In the genomic region with DNA sequence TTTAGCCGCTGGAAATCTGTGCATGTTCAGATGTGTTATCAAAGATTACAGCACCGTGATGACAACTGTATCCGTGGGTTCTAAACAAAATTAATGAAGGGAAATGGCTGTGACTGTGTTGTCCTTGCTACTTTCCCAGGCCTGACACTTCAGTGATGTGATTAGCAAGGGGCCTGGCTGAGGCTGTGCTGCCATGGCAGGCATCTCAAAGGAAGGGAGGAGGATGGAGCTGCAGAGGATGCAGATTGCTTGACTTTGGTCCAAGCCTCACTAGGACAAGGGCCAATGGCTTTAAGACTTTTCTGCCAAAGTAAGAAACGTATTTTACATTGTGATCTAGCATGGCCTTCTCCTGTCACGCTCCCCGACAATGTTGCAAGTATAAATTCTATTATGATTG, we compare ENCODE assay signal across 22 mouse cellular contexts. TPM values are rescaled to one million over a fixed set of nuclear protein-coding genes. Genes with fewer than 3 reads are reported as not detected.
DNase-seq lines count a peak whose midpoint lies in the region; ATAC-seq and TF ChIP-seq lines count a peak whose summit lies in the region.
"Had no signal": no experiment of that assay in that cellular context is flagged by ENCODE, and none has a peak within 500 bp of the region (broad histone marks: within the 10 kb centered on the region; RNA-seq: fewer than 3 reads in every experiment).

No protein-coding gene starts in this region.

- no peaks in the 10 kb centered on the region for H3K4me1 ChIP-seq in heart, embryonic 16.5 days (ENCODE audit: control insufficient read depth, insufficient read depth, low read length)
- H3K4me1 ChIP-seq in heart, embryonic 12.5 days (replicated peaks), result no peaks in the 10 kb centered on the region
- no peaks in the 10 kb centered on the region for H3K4me1 ChIP-seq in lung, embryonic 14.5 days (ENCODE audit: insufficient read depth)
- H3K4me1 ChIP-seq in lung, adult 2 months (ENCODE audit: control insufficient read depth, insufficient read depth, low read length), result no peaks in the 10 kb centered on the region
- H3K4me1 ChIP-seq: forebrain, embryonic 13.5 days; hindbrain, embryonic 15.5 days; limb, embryonic 10.5 days; neural tube, embryonic 13.5 days had no signal

- no peak for TF ChIP-seq CTCF in lung, embryonic 14.5 days (IDR thresholded peaks at IDR 0.05; ENCODE audit: low read depth)
- TF ChIP-seq CTCF in lung, adult 2 months (IDR thresholded peaks at IDR 0.05; ENCODE audit: insufficient read depth, low read length), result no peak

- peak; percentile 63; the same call in 1 of the 2 replicates for ATAC-seq in heart, embryonic 16.5 days (replicated peaks; ENCODE audit: extremely low read depth, insufficient read depth, low FRiP score)
- ATAC-seq in heart, embryonic 12.5 days (ENCODE audit: insufficient number of reproducible peaks, low FRiP score), result no peak
- ATAC-seq in lung, embryonic 14.5 days (ENCODE audit: insufficient read depth), result peak; percentile 70; the same call in 1 of the 2 replicates
- ATAC-seq: forebrain, embryonic 13.5 days; intestine, postnatal 0 days; liver, postnatal 0 days had no signal

- peak; percentile 15 for DNase-seq in adrenal gland, postnatal 14 days
- DNase-seq in adrenal gland, postnatal 36 days, result no peak
- DNase-seq in lung, embryonic 14.5 days, result peak; percentile 37
- no peak for DNase-seq in lung, adult 2 months
- peak; percentile 50 for DNase-seq in kidney, postnatal 14 days
- no peak for DNase-seq in neural tube, embryonic 10.5 days (ENCODE audit: extremely low spot score, low spot score)
- DNase-seq: cerebellum, adult 11 months; cerebellum, postnatal 36 days; gastrocnemius, postnatal 36 days; layer of hippocampus, adult 9-11 months; liver, postnatal 0 days; thymus, postnatal 14 days had no signal

- no peak overlapping the region for H3K27ac ChIP-seq in heart, embryonic 16.5 days (ENCODE audit: low read length)
- no peak overlapping the region for H3K27ac ChIP-seq in heart, embryonic 12.5 days (ENCODE audit: poor library complexity, severe bottlenecking)
- no peak overlapping the region for H3K27ac ChIP-seq in lung, embryonic 14.5 days (ENCODE audit: low read depth)
- H3K27ac ChIP-seq: forebrain, embryonic 13.5 days; hindbrain, embryonic 15.5 days; limb, embryonic 10.5 days; neural tube, embryonic 13.5 days had no signal

- no peaks in the 10 kb centered on the region for H3K27me3 ChIP-seq in heart, embryonic 16.5 days (ENCODE audit: control insufficient read depth, insufficient read depth, low read length)
- H3K27me3 ChIP-seq in heart, embryonic 12.5 days (replicated peaks), result no peaks in the 10 kb centered on the region
- H3K27me3 ChIP-seq in lung, embryonic 14.5 days (ENCODE audit: insufficient read depth, low read length), result no peaks in the 10 kb centered on the region
- H3K27me3 ChIP-seq: CH12.LX; forebrain, embryonic 13.5 days; hindbrain, embryonic 15.5 days; neural tube, embryonic 13.5 days had no signal

- no peaks in the 10 kb centered on the region for H3K9me3 ChIP-seq in heart, embryonic 16.5 days (replicated peaks; ENCODE audit: control insufficient read depth, low read length)
- no peaks in the 10 kb centered on the region for H3K9me3 ChIP-seq in heart, embryonic 12.5 days (replicated peaks)
- H3K9me3 ChIP-seq in lung, embryonic 14.5 days (ENCODE audit: low read depth, low read length), result no peaks in the 10 kb centered on the region
- H3K9me3 ChIP-seq: forebrain, embryonic 13.5 days; hindbrain, embryonic 15.5 days; limb, embryonic 10.5 days; neural tube, embryonic 13.5 days had no signal

- no peak overlapping the region for H3K4me3 ChIP-seq in heart, embryonic 16.5 days (ENCODE audit: low read length)
- no peak overlapping the region for H3K4me3 ChIP-seq in heart, embryonic 12.5 days
- H3K4me3 ChIP-seq in lung, embryonic 14.5 days (ENCODE audit: low read depth, low read length), result no peak overlapping the region
- H3K4me3 ChIP-seq in lung, adult 2 months (replicated peaks; ENCODE audit: extremely low read depth, low read depth, low read length), result no peak overlapping the region
- H3K4me3 ChIP-seq: forebrain, embryonic 13.5 days; hindbrain, embryonic 15.5 days; limb, embryonic 10.5 days; neural tube, embryonic 13.5 days had no signal

- H3K4me2 ChIP-seq in heart, embryonic 16.5 days (ENCODE audit: low read depth, low read length), result no peak overlapping the region
- no peak overlapping the region for H3K4me2 ChIP-seq in heart, embryonic 12.5 days
- no peak overlapping the region for H3K4me2 ChIP-seq in lung, embryonic 14.5 days
- H3K4me2 ChIP-seq: forebrain, embryonic 13.5 days; hindbrain, embryonic 15.5 days; midbrain, embryonic 11.5 days; neural tube, embryonic 13.5 days had no signal

- TF ChIP-seq POLR2A in lung, adult 2 months (IDR thresholded peaks at IDR 0.05; ENCODE audit: borderline replicate concordance, extremely low read depth, low read depth, low read length), result no peak

- no peaks in the 10 kb centered on the region for H3K36me3 ChIP-seq in heart, embryonic 16.5 days (ENCODE audit: control insufficient read depth, insufficient read depth)
- H3K36me3 ChIP-seq in heart, embryonic 12.5 days, result no peaks in the 10 kb centered on the region
- H3K36me3 ChIP-seq in lung, embryonic 14.5 days (ENCODE audit: insufficient read depth), result no peaks in the 10 kb centered on the region
- H3K36me3 ChIP-seq: hindbrain, embryonic 15.5 days; limb, embryonic 10.5 days; neural tube, embryonic 13.5 days had no signal

- WGBS in heart, embryonic 16.5 days, result 57% methylated on average over 6 of the region's 6 CpGs
- WGBS in heart, embryonic 12.5 days, result 52% methylated on average over 6 of the region's 6 CpGs
- WGBS in lung, embryonic 14.5 days, result 50% methylated on average over 6 of the region's 6 CpGs
- 42% methylated on average over 6 of the region's 6 CpGs for WGBS in lung, adult 2 months

- no peak overlapping the region for H3K9ac ChIP-seq in heart, embryonic 16.5 days (ENCODE audit: low read length)
- no peak overlapping the region for H3K9ac ChIP-seq in heart, embryonic 12.5 days
- H3K9ac ChIP-seq in lung, embryonic 14.5 days, result no peak overlapping the region
- H3K9ac ChIP-seq: forebrain, embryonic 13.5 days; hindbrain, embryonic 15.5 days; liver, postnatal 0 days; neural tube, embryonic 13.5 days had no signal

RNA-seq across cellular contexts. Expression of gene Dkk2, which starts 11.2 kb away (rescaled TPM):
- total RNA-seq in adrenal gland, postnatal 14 days (2021), result 3.5 and 4.7 TPM in 2 replicates
- 1 to 10 TPM; 3.4 to 4.0 TPM for total RNA-seq in adrenal gland, postnatal 36 days (2021)
- polyA plus RNA-seq in heart, embryonic 16.5 days (2015; fragmentation: Nextera tagmentation; extraction: Ambion mirVana), result 1.8 TPM in 2 replicates
- polyA plus RNA-seq in heart, embryonic 12.5 days (2016; fragmentation: Nextera tagmentation; extraction: Ambion mirVana), result 1.8 and 2.0 TPM in 2 replicates
- polyA plus RNA-seq in lung, embryonic 14.5 days (2014; fragmentation: Nextera tagmentation; extraction: Ambion mirVana), result 1.9 and 2.1 TPM in 2 replicates
- polyA plus RNA-seq in lung, adult 2 months (2012; rRNA removed), result 0.15 and 1.1 TPM in 2 replicates
- total RNA-seq: CH12.LX, MEL had no signal

Comparison
In these comparisons a context has a peak if more than half of its experiments do, and no peak if none do; other contexts are left out.
1. DNase-seq: peak in adrenal gland, postnatal 14 days (single experiment), lung, embryonic 14.5 days (single experiment) and kidney, postnatal 14 days (single experiment); none in adrenal gland, postnatal 36 days (0 of 2), lung, adult 2 months (single experiment) and neural tube, embryonic 10.5 days (single experiment).